Mouse (Mus musculus): ENCODE results near the gene Gabpa. TPM values are rescaled to one million over a fixed set of nuclear protein-coding genes. Genes with fewer than 3 reads are reported as not detected.

Gene Gabpa
- polyA plus RNA-seq, 1 experiment from 2014 or later = 39.2 TPM

DNA sequence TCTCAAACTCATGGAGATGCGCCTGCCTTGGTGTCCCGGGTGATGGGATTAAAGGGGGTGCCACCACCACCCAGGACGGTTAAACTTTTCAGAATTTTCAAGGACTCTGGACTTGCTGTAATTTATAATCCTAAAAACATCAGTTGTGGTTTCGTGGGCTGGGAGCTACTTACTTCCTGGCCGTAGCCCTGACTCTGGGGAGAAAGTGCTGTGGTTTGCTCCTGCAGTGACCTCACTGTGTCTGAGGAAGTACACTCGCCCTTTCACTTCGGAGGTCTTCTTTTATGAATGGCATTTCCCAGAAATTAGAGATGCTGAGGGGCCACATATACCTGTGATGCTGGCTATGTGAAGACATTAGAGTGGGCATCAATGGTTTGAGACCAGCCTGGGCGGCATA lies 20.2 kb upstream of the Gabpa start:
- peaks cover 38% of the 10 kb centered on the region for H3K36me3 ChIP-seq (replicated peaks)
- WGBS = 86% methylated on average over 8 of the region's 8 CpGs
- no peak overlapping the region for H3K4me3 ChIP-seq
- H3K27ac ChIP-seq = no peak overlapping the region
- no peaks in the 10 kb centered on the region for H3K27me3 ChIP-seq (ENCODE audit: poor library complexity, severe bottlenecking)
- no peaks in the 10 kb centered on the region for H3K4me1 ChIP-seq
- H3K9me3 ChIP-seq = no peaks in the 10 kb centered on the region
- no peak for DNase-seq (ENCODE audit: extremely low spot score, low spot score)

DNA sequence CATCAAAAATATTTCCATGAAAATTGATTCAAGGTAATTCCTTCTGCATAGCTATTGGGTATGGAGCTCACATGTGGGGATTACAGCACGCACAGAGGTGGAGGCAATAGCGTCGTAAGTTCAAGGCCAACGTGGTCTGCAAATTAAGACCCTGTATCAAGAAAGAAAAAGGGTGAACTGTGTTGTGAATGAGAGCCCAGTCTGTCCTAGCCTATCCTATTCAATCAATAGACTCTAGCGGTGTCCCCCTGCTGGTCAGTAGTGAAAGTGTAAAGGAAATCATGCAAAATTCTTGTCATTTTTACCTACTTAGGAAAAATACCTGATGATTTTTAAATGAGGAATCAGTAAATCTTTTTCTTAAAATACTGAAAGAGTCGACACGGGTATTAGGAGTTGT lies 17.3 kb upstream of the Gabpa start:
- peaks cover 41% of the 10 kb centered on the region for H3K36me3 ChIP-seq (replicated peaks)
- H3K27me3 ChIP-seq (ENCODE audit: poor library complexity, severe bottlenecking) = no peaks in the 10 kb centered on the region
- no peak overlapping the region for H3K27ac ChIP-seq
- peak; percentile 25 for DNase-seq (ENCODE audit: extremely low spot score, low spot score)
- no peaks in the 10 kb centered on the region for H3K4me1 ChIP-seq
- H3K9me3 ChIP-seq = no peaks in the 10 kb centered on the region
- no peak overlapping the region for H3K4me3 ChIP-seq
- WGBS = 40% methylated on average over 7 of the region's 7 CpGs

DNA sequence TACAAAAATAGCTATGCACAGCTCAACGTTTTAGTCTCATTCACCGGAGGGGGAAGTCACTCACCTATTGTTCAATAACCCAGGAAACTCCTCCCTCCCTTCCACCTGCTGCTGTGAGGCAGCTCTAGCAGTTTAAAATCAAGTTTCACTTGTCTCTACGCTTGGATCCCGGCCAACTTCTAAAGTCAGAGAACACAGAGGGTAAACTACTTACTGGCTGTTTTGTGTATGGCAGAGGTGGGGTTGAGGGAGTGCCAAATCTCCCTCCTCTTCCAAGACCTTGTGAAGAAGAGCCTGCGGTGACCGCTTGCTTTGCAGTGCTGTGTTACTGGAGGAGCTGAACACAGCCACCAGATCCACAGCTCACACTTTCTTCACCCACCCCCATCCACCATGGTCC lies 9.7 kb upstream of the Gabpa start:
- Histone ChIP-seq H3K36me3 (replicated peaks) (peaks cover 95% of the 10 kb centered on the region), H3K4me3 (no peak overlapping the region), H3K9me3 (no peaks in the 10 kb centered on the region), H3K4me1 (no peaks in the 10 kb centered on the region), H3K27ac (no peak overlapping the region), H3K27me3 (ENCODE audit: poor library complexity, severe bottlenecking) (no peaks in the 10 kb centered on the region)
- 86% methylated on average over 6 of the region's 6 CpGs for WGBS
- DNase-seq (ENCODE audit: extremely low spot score, low spot score) = no peak

DNA sequence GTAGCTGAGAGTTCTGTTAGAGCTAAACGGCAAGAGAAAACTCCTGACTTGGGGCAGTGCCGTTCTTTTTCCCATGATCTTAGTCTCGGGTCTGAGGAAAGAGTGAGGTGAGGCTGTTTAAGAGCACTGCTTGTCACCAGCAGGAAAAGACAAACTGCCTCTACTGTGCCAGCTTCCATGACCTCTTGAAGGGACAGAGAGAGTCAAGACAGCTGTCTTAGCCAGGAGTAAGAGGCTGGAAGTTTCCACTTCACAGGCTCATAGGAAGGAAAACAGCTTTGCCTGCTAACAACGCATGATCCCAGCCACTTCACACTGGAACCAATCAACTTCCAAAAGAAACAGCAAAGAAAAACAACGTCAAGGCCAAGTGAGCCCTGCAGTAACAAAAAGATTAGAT lies 3.0 kb upstream of the Gabpa start:
- DNase-seq (ENCODE audit: extremely low spot score, low spot score) = no peak
- peaks cover 20% of the 10 kb centered on the region for H3K4me1 ChIP-seq
- H3K4me3 ChIP-seq = no peak overlapping the region
- no peaks in the 10 kb centered on the region for H3K27me3 ChIP-seq (ENCODE audit: poor library complexity, severe bottlenecking)
- peaks cover 61% of the 10 kb centered on the region for H3K36me3 ChIP-seq (replicated peaks)
- H3K9me3 ChIP-seq = no peaks in the 10 kb centered on the region
- no peak overlapping the region for H3K27ac ChIP-seq
- 93% methylated on average over 5 of the region's 5 CpGs for WGBS

GRCm38 (mm10) chr16:84832736-84833135 lies 2.0 kb upstream of the Gabpa start:
- no peak overlapping the region for H3K4me3 ChIP-seq
- peaks cover 29% of the 10 kb centered on the region for H3K4me1 ChIP-seq
- no peaks in the 10 kb centered on the region for H3K9me3 ChIP-seq
- peaks cover 60% of the 10 kb centered on the region for H3K36me3 ChIP-seq (replicated peaks)
- no peak overlapping the region for H3K27ac ChIP-seq
- no peak for DNase-seq (ENCODE audit: extremely low spot score, low spot score)
- WGBS = 95% methylated on average over 5 of the region's 5 CpGs
- no peaks in the 10 kb centered on the region for H3K27me3 ChIP-seq (ENCODE audit: poor library complexity, severe bottlenecking)

DNA sequence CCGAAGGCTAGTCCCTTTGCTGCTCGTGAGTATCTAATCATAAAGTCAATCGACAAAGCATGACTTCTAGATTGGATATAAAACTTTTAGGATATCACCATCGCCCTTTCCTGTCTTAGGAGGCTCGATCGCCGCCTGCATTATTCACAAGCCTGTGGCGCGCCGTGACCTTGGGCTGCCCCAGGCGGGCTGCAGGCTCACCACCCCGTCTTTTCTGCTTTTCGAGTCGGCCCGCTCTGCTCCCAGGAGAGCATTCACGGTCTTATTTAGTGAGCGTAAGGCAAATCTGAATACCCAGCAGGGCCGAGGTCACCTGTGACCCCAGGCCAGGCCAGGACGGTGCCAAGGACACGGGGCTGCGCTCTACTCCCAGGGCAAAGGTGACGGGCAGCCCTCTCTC lies 381 bp upstream of the Gabpa start:
- WGBS = 1% methylated on average over 22 of the region's 22 CpGs

GRCm38 (mm10) chr16:84835441-84835822 lies 707 bp downstream of the Gabpa start, which contains the start of gene Atp5j:
Gene Atp5j, minus strand, starts transcription at chr16:84835625.
- H3K36me3 ChIP-seq (replicated peaks) = peaks cover 46% of the 10 kb centered on the region
- H3K9me3 ChIP-seq = no peaks in the 10 kb centered on the region
- H3K4me3 ChIP-seq = peak within 1 kb of the TSS; percentile 91
- H3K27ac ChIP-seq = peak within 1 kb of the TSS; percentile 99
- H3K4me1 ChIP-seq = peaks cover 29% of the 10 kb centered on the region
- peak; percentile 71 for DNase-seq (ENCODE audit: extremely low spot score, low spot score)
- no peaks in the 10 kb centered on the region for H3K27me3 ChIP-seq (ENCODE audit: poor library complexity, severe bottlenecking)
- WGBS = 0% methylated on average over 57 of the region's 57 CpGs

More for the DNA sequence above, 381 bp upstream of the Gabpa start:
- H3K27ac ChIP-seq = peak overlapping the region; percentile 99
- peaks cover 29% of the 10 kb centered on the region for H3K4me1 ChIP-seq
- no peaks in the 10 kb centered on the region for H3K27me3 ChIP-seq (ENCODE audit: poor library complexity, severe bottlenecking)
- no peaks in the 10 kb centered on the region for H3K9me3 ChIP-seq
- peak overlapping the region; percentile 91 for H3K4me3 ChIP-seq
- DNase-seq (ENCODE audit: extremely low spot score, low spot score) = no peak
- peaks cover 48% of the 10 kb centered on the region for H3K36me3 ChIP-seq (replicated peaks)

DNA sequence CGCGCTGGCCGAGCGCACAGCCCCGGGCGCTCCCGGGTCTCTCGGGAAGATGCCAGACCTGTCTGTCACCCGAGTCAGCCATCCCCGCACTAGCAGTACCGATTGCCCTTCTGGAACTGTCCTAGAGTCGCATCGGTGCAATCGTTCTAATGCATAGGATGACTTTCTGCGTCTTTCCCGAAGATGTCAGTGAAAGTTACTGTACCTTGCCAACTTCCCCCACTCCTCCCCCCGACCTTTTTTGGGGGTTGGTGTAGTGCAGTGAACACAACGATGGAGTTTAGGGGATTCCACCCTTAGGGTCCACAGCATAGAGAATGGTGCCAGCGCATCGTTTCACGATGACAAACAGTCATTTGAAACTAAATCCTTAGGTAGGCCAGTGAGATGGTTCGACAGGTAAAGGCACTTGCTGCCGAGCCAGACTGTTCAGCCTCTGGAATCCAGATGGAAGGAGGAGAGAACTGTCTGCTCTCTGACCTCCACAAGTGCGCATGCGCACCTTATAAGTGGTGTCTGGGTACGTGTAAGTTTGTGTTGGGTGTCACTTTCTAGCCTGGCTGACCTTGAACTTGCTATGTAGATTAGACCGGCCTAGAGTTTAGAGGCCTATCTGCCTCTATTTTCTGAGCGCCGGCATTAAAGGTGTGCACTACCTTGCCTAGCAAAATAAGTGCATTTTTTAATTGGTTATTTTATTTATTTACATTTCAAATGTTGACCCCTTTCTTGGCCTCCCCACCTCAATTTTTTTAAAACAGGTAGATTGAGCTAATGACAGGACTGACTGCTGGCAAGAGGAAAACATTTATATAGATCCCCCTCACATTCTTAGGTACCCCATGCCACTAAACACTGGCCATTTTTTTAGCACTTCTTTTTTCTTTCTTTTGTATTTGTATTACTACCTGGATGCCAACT lies 1.4 kb downstream of the Gabpa start:
- peaks cover 46% of the 10 kb centered on the region for H3K36me3 ChIP-seq (replicated peaks)
- WGBS = 10% methylated on average over 29 of the region's 29 CpGs
- DNase-seq (ENCODE audit: extremely low spot score, low spot score) = peak; percentile 55

GRCm38 (mm10) chr16:84838576-84838975 lies 3.9 kb downstream of the Gabpa start:
- WGBS = 83% methylated on average over 2 of the region's 2 CpGs
- Histone ChIP-seq H3K27me3 (ENCODE audit: poor library complexity, severe bottlenecking) (no peaks in the 10 kb centered on the region), H3K9me3 (no peaks in the 10 kb centered on the region), H3K4me3 (no peak overlapping the region), H3K27ac (no peak overlapping the region), H3K4me1 (peaks cover 24% of the 10 kb centered on the region), H3K36me3 (replicated peaks) (peaks cover 51% of the 10 kb centered on the region)
- DNase-seq (ENCODE audit: extremely low spot score, low spot score) = no peak

More for the DNA sequence above, 1.4 kb downstream of the Gabpa start:
- H3K27me3 ChIP-seq (ENCODE audit: poor library complexity, severe bottlenecking) = no peaks in the 10 kb centered on the region
- H3K27ac ChIP-seq = peak overlapping the region; percentile 99
- no peaks in the 10 kb centered on the region for H3K9me3 ChIP-seq
- peak overlapping the region; percentile 91 for H3K4me3 ChIP-seq
- H3K4me1 ChIP-seq = peaks cover 29% of the 10 kb centered on the region

- DNase-seq (ENCODE audit: extremely low spot score, low spot score) = no peak
- Histone ChIP-seq H3K27me3 (ENCODE audit: poor library complexity, severe bottlenecking) (no peaks in the 10 kb centered on the region), H3K4me1 (no peaks in the 10 kb centered on the region), H3K27ac (no peak overlapping the region), H3K9me3 (no peaks in the 10 kb centered on the region), H3K4me3 (no peak overlapping the region), H3K36me3 (replicated peaks) (peaks cover 97% of the 10 kb centered on the region)
- 95% methylated on average over 6 of the region's 6 CpGs for WGBS
These were observed 18.8 kb downstream of the Gabpa start for GRCm38 (mm10) chr16:84853492-84853891.

- Histone ChIP-seq H3K4me3 (no peak overlapping the region), H3K27ac (no peak overlapping the region), H3K4me1 (no peaks in the 10 kb centered on the region), H3K27me3 (ENCODE audit: poor library complexity, severe bottlenecking) (no peaks in the 10 kb centered on the region), H3K36me3 (replicated peaks) (peaks cover 50% of the 10 kb centered on the region), H3K9me3 (no peaks in the 10 kb centered on the region)
- no peak for DNase-seq (ENCODE audit: extremely low spot score, low spot score)
- 93% methylated on average over 8 of the region's 8 CpGs for WGBS
These were observed 29.9 kb downstream of the Gabpa start for GRCm38 (mm10) chr16:84864656-84865055.

GRCm38 (mm10) chr16:84873805-84874204 lies 39.1 kb downstream of the Gabpa start:
- Histone ChIP-seq H3K36me3 (replicated peaks) (no peaks in the 10 kb centered on the region), H3K9me3 (no peaks in the 10 kb centered on the region), H3K27ac (no peak overlapping the region), H3K4me1 (no peaks in the 10 kb centered on the region), H3K27me3 (ENCODE audit: poor library complexity, severe bottlenecking) (no peaks in the 10 kb centered on the region), H3K4me3 (no peak overlapping the region)
- no peak for DNase-seq (ENCODE audit: extremely low spot score, low spot score)
- 84% methylated on average over 8 of the region's 8 CpGs for WGBS

DNA sequence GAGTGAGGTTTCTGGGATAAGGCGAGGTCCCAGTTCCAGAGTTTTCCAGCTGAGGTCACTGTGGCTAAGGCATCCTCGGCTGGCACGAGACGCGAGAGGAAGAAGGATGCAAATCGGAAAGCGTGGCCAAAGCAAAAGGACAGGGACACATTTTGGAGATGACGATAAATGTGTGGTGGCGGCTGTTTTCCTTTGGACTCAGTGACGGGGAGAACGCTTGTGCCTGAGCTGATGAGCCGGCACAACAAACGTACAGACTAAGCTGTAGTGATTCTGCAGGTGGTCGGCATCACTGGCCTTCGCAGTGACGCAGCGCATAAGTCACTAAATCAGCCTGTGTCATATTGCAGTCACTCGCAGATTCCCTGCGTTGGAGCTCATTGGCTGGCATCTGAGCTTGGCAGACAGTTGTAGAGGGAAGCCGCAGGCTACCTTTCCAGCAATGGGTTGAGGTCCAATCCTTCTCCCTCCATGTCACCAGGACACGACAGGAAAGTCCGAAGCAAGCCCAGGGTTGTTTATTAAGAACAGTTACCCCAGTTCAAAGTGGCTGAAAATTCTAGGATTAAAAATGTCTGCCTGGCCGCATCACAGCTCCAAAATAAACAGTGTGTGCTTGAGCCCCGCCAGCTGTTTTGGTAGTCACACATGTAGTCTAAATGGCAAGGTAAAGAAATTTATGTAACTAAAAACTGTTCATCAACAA lies 40.4 kb downstream of the Gabpa start:
- H3K27ac ChIP-seq = no peak overlapping the region
- no peaks in the 10 kb centered on the region for H3K4me1 ChIP-seq
- WGBS = 89% methylated on average over 24 of the region's 24 CpGs
- no peaks in the 10 kb centered on the region for H3K9me3 ChIP-seq
- no peaks in the 10 kb centered on the region for H3K27me3 ChIP-seq (ENCODE audit: poor library complexity, severe bottlenecking)
- no peak overlapping the region for H3K4me3 ChIP-seq
- H3K36me3 ChIP-seq (replicated peaks) = no peaks in the 10 kb centered on the region
- DNase-seq (ENCODE audit: extremely low spot score, low spot score) = no peak
